Mouse (Mus musculus): ENCODE data around the gene Pde10a. TPM values are rescaled to one million over a fixed set of nuclear protein-coding genes. Genes with fewer than 3 reads are reported as not detected.

Pde10a gene
- polyA plus RNA-seq, 1 experiment: 1.5 TPM

DNA sequence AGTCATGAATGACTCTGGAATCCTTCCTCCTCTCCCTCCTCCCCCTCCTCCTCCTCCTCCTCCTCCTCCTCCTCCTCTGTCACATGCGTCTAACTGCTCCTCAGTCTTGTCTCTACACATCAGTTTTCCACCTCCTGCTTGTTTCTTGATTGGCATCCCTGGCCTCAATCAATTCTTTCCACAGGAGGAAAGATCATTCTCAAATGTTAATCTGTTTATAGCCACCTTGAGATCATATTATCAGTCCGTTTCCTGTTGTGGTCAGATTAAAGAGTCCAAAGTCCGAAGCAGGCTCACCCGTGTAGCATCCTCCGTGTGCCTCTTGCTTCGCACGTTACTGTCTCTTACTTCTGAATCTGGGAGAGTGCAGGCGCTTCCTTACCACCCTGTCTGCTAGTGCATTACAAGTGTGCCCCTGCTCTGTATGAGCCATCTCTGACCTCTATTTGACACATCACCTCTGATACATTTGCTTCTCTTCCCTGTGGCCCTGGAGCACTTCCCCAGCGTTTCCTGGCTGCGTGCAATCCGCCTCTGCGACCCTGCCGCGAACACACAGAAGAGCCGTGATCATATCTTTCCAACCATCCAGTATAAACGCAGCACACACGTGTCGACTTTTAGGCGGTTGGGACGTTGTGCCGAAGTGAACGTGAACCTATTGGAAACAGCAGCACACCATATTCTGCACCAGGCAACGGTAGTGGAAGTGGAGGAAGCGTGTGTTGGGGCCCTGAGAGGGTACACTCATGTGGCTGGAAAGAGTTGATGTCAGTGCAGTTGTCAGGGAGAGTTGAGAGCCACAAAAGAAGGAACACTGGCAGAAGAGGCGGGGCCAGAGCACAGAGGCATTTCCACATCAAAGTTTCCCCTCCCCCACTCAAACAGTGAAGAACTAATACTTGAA, 342.4 kb downstream of the Pde10a start:
- Histone ChIP-seq H3K4me3 (ENCODE audit: extremely low read depth, insufficient read depth, insufficient read length) (no peak overlapping the region), H3K27ac (ENCODE audit: insufficient read depth, low read length) (no peak overlapping the region), H3K36me3 (ENCODE audit: control insufficient read depth, insufficient read depth, low read length) (no peaks in the 10 kb centered on the region), H3K4me1 (ENCODE audit: control insufficient read depth, insufficient read depth, insufficient read length) (no peaks in the 10 kb centered on the region; the same call in 1 of the 2 replicates), H3K27me3 (ENCODE audit: control insufficient read depth, insufficient read depth, low read length) (no peaks in the 10 kb centered on the region)
- no peak for TF ChIP-seq POLR2A (IDR thresholded peaks at IDR 0.05; ENCODE audit: low read depth, low read length)
- no peak for TF ChIP-seq CTCF (IDR thresholded peaks at IDR 0.05; ENCODE audit: extremely low read depth, insufficient read depth, insufficient read length, insufficient replicate concordance)
- no peak for DNase-seq (ENCODE audit: low read depth in 1 of 2, low spot score in 2 of 2)
- 12% methylated on average over 25 of the region's 25 CpGs for WGBS

DNA sequence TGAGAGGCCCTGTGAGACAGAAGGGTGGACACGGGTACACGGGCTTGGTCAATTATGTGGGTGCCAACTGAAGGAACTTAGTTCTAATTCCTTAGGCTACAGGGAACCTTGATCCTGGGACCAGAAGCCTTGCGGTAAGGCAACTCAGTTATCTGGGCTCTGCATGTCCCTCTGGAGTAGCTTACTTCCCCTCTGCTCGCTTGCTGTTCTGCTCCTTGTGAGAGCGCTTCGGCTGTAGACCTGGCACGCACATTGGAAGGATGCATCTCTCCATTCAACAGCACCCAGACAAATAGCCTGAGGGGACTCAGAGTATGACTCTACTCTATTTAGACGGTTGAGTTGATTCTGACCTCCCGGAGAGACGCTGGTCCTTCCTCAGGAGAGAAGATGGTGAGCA, 344.1 kb downstream of the Pde10a start:
- H3K4me1 ChIP-seq (ENCODE audit: control insufficient read depth, insufficient read depth, insufficient read length): no peaks in the 10 kb centered on the region; the same call in 1 of the 2 replicates
- no peak for DNase-seq (ENCODE audit: low read depth in 1 of 2, low spot score in 2 of 2)
- 74% methylated on average over 10 of the region's 10 CpGs for WGBS

GRCm38 (mm10) chr17:8870848-8871247, 345.7 kb downstream of the Pde10a start:
- H3K36me3 ChIP-seq (ENCODE audit: control insufficient read depth, insufficient read depth, low read length): no peaks in the 10 kb centered on the region
- no peak overlapping the region for H3K4me3 ChIP-seq (ENCODE audit: extremely low read depth, insufficient read depth, insufficient read length)
- H3K27me3 ChIP-seq (ENCODE audit: control insufficient read depth, insufficient read depth, low read length): no peaks in the 10 kb centered on the region
- no peak for TF ChIP-seq POLR2A (IDR thresholded peaks at IDR 0.05; ENCODE audit: low read depth, low read length)
- TF ChIP-seq CTCF (IDR thresholded peaks at IDR 0.05; ENCODE audit: extremely low read depth, insufficient read depth, insufficient read length, insufficient replicate concordance): no peak
- 92% methylated on average over 7 of the region's 7 CpGs for WGBS
- DNase-seq (ENCODE audit: low read depth in 1 of 2, low spot score in 2 of 2): no peak
- no peaks in the 10 kb centered on the region; the same call in 1 of the 2 replicates for H3K4me1 ChIP-seq (ENCODE audit: control insufficient read depth, insufficient read depth, insufficient read length)
- no peak overlapping the region for H3K27ac ChIP-seq (ENCODE audit: insufficient read depth, low read length)

More for the DNA sequence above, 344.1 kb downstream of the Pde10a start:
- no peaks in the 10 kb centered on the region for H3K36me3 ChIP-seq (ENCODE audit: control insufficient read depth, insufficient read depth, low read length)
- no peaks in the 10 kb centered on the region for H3K27me3 ChIP-seq (ENCODE audit: control insufficient read depth, insufficient read depth, low read length)
- no peak overlapping the region for H3K27ac ChIP-seq (ENCODE audit: insufficient read depth, low read length)
- TF ChIP-seq CTCF (IDR thresholded peaks at IDR 0.05; ENCODE audit: extremely low read depth, insufficient read depth, insufficient read length, insufficient replicate concordance): no peak
- no peak for TF ChIP-seq POLR2A (IDR thresholded peaks at IDR 0.05; ENCODE audit: low read depth, low read length)
- H3K4me3 ChIP-seq (ENCODE audit: extremely low read depth, insufficient read depth, insufficient read length): no peak overlapping the region

- WGBS: 81% methylated on average over 7 of the region's 7 CpGs
- H3K36me3 ChIP-seq (ENCODE audit: control insufficient read depth, insufficient read depth, low read length): no peaks in the 10 kb centered on the region
Observed at GRCm38 (mm10) chr17:8871396-8871795, 346.2 kb downstream of the Pde10a start.

DNA sequence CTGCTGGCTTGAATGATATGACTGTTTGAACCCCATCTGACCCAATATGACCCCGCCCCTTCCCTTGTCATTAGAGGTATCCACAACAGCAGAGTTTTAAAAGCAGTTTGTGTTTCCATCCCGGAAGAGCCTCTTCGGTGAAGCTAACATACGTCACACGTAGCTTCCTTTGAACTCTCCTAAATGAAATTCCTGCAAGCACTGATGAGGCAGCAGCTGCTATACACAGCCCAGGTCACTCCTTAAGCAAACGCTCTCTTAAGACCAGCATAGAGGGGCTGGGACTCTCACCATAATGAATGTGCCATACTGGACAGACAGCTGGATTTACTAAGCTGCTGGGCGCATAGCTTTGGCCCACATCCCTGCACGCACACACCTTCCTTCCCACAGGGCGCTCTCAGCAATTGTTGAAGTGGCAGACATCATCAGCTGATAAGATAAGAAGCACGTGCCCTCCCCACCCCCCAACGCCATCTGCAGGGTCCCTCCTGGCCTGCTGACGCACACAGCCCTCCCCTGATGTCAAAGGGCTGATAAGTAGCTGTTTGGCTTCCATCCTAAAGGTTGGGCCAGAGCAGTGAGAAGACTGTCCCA, 346.9 kb downstream of the Pde10a start:
- Histone ChIP-seq H3K4me1 (ENCODE audit: control insufficient read depth, insufficient read depth, insufficient read length) (no peaks in the 10 kb centered on the region; the same call in 1 of the 2 replicates), H3K36me3 (ENCODE audit: control insufficient read depth, insufficient read depth, low read length) (no peaks in the 10 kb centered on the region), H3K27me3 (ENCODE audit: control insufficient read depth, insufficient read depth, low read length) (no peaks in the 10 kb centered on the region), H3K27ac (ENCODE audit: insufficient read depth, low read length) (no peak overlapping the region), H3K4me3 (ENCODE audit: extremely low read depth, insufficient read depth, insufficient read length) (no peak overlapping the region)
- TF ChIP-seq CTCF (IDR thresholded peaks at IDR 0.05; ENCODE audit: extremely low read depth, insufficient read depth, insufficient read length, insufficient replicate concordance) (no peak), POLR2A (IDR thresholded peaks at IDR 0.05; ENCODE audit: low read depth, low read length) (no peak)
- WGBS: 45% methylated on average over 12 of the region's 12 CpGs
- DNase-seq (ENCODE audit: low read depth in 1 of 2, low spot score in 2 of 2): no peak

More at GRCm38 (mm10) chr17:8871396-8871795, 346.2 kb downstream of the Pde10a start:
- H3K4me1 ChIP-seq (ENCODE audit: control insufficient read depth, insufficient read depth, insufficient read length): no peaks in the 10 kb centered on the region; the same call in 1 of the 2 replicates
- no peak overlapping the region for H3K27ac ChIP-seq (ENCODE audit: insufficient read depth, low read length)
- DNase-seq (ENCODE audit: low read depth in 1 of 2, low spot score in 2 of 2): no peak
- TF ChIP-seq POLR2A (IDR thresholded peaks at IDR 0.05; ENCODE audit: low read depth, low read length) (no peak), CTCF (IDR thresholded peaks at IDR 0.05; ENCODE audit: extremely low read depth, insufficient read depth, insufficient read length, insufficient replicate concordance) (no peak)
- H3K27me3 ChIP-seq (ENCODE audit: control insufficient read depth, insufficient read depth, low read length): no peaks in the 10 kb centered on the region
- H3K4me3 ChIP-seq (ENCODE audit: extremely low read depth, insufficient read depth, insufficient read length): no peak overlapping the region

- no peak for DNase-seq (ENCODE audit: low read depth in 1 of 2, low spot score in 2 of 2)
- Histone ChIP-seq H3K27me3 (ENCODE audit: control insufficient read depth, insufficient read depth, low read length) (no peaks in the 10 kb centered on the region), H3K36me3 (ENCODE audit: control insufficient read depth, insufficient read depth, low read length) (no peaks in the 10 kb centered on the region), H3K4me1 (ENCODE audit: control insufficient read depth, insufficient read depth, insufficient read length) (no peaks in the 10 kb centered on the region; the same call in 1 of the 2 replicates), H3K4me3 (ENCODE audit: extremely low read depth, insufficient read depth, insufficient read length) (no peak overlapping the region), H3K27ac (ENCODE audit: insufficient read depth, low read length) (no peak overlapping the region)
- TF ChIP-seq CTCF (IDR thresholded peaks at IDR 0.05; ENCODE audit: extremely low read depth, insufficient read depth, insufficient read length, insufficient replicate concordance): no peak
- TF ChIP-seq POLR2A (IDR thresholded peaks at IDR 0.05; ENCODE audit: low read depth, low read length): no peak
- 80% methylated on average over 8 of the region's 8 CpGs for WGBS
Observed at GRCm38 (mm10) chr17:8872611-8873010, 347.4 kb downstream of the Pde10a start.
